Mouse (Mus musculus): ENCODE measurements around the gene Uqcrh.

Uqcrh gene

DNA sequence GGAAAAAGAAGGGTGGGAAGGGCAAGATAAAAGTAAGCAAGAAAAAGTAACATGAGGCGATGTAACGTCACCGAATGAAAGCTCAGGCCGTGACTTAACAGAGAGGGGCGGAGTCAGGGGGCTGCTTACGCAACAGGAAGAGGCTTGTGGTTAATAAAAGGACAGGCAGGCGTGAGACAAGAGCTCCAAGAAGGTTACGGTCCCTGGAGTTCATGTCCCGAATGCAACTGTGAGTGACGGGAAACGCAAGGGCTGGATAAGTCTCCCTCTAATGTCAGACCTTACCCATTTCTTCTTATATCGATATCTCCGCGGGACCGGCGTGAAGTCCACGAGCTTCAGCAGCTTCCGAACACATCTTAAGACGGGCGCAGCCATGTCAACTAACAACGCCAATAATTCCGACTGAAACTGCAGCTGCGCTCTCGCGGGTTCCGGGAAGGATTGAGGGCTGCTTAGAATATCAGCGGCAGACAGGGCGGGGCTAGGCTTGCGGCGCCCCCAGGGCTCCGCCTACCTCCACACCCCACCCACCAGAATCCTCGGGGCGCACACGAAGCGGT, 21.4 kb downstream of the Uqcrh start, which contains the start of gene Nsun4:
Gene Nsun4, minus strand, starts transcription at position 478 of the 563 bp plus-strand sequence.
- DNase-seq: peak; percentile 99

DNA sequence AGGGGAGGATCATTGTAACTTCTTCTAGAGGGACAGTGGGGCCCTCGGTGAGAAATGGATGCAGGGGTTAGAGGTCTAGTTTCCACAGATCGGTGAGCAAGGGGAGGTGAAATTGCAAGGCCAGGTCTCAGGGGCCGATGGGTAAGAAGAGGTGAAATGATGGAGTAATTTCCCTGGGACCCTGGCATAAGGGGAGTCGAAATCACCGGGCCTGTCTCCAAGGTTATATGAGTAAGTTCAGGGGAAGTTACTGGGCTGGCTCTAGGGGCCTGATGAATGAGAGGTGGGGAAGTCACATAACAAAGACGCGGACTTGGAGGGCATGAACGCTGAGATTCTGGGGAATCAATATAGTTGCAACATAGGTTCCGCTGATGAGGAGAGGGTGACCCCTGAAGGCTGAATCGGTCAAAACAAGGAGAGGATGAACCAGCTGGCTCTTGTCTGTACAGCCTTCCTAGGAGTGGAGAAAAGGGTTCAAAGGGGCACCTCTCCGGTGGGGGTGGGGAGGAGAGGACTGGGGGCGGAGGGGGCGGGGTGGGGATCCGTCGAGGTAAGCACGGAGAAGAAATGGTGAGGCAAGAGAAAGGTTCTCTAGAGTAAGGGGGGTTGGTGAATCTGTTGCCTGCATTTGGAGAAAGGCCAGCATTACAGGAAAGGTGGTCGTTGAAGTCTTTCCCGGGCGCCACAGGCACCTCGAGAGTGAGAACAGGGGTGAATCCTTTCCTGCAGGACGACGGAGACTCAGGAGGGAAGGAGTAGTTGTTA, 22.2 kb downstream of the Uqcrh start:
- peak; percentile 92 for DNase-seq

DNA sequence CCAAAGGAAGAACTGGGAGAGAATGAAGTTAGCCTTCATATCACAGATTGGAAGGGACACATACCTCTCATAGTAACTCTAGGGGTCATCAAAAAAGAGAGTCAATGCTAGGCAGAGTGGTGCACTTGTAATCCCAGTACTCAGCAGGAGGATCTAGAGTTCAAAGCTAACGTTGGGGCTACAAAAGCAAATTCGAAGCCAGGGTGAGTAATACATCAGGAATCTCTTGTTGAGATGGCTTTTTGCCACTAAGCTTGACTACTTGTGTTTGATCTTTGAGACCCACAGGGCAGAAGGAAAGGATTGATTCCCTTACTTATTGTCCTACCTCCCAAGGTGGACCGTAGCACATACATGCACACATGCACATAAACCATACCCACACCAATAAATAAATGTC, 25.7 kb downstream of the Uqcrh start:
- no peak for DNase-seq

DNA sequence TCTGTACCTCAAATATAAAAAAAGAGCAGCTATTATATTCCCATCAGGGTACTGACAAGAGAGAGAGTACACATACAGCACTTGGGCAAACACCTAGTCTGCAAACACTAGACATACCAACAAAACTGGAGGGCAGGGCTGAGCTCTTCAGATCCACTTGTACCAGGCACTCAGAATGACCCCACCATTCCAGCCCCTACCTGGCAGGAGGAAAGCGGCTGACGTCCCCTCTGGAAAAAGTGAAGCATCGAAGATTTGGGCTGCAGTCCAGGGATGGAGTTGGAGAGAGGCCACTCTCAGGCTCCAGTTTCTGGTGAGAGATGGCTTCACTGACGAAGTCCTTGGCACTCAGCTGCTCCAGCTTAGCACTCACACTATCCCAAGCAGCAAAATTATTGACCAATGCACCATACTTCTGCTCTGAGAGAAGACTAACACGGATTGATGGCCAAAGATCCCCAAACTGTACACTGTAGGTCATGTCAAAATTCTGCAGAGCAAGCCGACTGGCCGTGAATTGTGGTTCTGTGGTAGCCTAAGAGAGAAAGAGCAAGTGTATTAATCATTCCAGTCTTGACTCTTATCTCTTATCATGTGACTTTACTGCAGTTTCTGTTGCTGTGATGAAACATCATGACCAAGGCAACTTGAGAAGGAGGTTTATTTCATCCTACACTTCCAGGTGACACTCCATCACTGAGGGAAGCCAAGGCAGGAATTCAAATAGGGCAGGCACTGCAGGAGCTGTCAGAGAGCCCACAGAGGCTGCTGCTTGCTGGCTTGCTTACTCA, 26.5 kb downstream of the Uqcrh start:
- peak; percentile 89 for DNase-seq

DNA sequence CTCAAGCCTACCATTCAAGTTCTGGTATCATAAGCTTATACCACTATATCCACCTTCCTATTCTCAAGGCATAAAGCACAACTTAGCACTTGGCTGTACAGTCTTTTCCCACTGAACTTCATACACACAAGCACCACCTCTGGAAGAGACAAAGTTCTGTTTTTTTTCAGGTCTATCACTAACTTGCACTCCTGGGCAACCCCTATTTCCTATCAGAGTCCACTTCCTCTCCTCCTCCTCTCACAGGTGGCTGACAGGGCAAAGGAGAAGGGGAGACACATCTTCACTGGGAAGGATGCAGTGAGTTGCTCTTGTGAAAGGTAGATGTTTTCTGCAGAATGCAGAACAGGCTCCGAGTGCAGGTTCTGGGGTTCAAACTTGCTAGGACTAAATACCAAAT, 27.2 kb downstream of the Uqcrh start:
- DNase-seq: no peak

DNA sequence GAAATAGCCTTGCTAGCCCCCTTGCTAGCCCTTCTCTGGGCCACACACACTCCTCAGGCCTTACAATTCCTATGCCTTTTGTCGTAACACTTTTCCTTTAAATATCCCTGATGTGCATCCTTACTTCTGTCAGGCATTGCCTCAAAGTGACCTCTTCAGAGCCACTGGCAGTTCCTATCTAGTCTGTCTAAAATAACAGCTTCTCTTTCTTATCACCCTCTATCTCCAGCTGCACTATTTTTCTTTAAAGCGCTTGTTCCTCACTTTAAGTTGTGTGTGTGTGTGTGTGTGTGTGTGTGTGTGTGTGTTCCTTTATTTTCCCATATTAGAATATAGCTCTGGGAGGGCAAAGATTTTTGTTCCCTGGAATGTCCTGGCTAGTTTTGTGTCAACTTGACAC, 28.3 kb downstream of the Uqcrh start:
- no peak for DNase-seq

DNA sequence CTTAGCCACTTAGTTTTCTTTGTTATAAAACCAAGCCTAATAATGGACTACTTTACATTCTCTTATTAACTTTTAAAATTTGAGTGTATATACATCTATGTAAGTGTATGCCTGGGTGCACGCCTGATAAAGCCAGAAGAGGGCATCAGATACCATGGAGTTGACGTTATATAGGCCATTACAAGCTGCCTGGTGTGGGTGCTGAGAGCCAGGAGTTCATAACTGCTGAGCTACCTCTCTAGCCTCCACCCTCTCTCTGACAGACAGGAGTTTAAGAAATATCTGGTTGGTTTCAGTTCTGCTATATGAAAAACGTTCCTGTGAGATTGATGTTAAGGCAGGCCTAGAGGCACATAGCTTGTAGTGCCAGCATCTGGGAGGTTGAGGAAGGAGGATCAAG, 32.7 kb downstream of the Uqcrh start:
- DNase-seq: no peak

DNA sequence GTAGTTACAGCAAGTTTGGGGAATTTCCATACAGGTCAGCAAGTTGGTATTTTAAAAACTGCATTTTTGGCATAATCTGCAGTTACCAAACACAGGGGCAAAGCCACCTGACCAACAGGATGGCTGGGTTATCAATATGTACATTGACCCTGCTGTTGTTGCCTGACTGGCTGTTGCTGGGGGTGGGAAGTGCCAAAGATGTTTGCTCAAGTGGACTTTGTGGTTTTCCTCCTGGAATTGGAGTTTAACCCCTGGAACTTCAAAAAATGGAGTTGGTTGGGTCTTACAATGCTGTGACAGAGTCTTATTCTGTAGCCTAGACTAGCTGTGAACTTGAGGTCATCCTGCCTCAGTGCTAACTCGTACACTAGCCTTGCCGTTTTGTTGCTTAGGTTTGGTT, 34.4 kb downstream of the Uqcrh start:
- DNase-seq: no peak

DNA sequence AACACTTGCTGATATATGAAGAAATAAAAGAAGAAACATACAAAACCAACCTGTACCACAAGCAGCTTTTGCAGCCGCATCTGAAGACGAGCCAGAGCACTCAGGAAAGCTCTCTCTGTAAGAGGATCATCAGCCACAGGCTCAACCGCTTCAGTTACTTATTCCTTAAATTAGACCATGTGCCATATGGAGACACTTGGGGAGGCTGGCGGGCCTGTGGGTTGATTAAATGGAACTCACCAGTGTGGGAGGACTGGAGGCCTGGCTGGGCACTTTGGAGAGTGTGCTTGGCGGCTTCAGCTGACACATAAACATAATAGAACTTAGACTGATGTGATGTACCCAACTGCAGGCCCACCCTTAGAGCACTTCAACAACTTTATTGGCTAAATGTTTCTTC, 41.5 kb downstream of the Uqcrh start:
- no peak for DNase-seq

DNA sequence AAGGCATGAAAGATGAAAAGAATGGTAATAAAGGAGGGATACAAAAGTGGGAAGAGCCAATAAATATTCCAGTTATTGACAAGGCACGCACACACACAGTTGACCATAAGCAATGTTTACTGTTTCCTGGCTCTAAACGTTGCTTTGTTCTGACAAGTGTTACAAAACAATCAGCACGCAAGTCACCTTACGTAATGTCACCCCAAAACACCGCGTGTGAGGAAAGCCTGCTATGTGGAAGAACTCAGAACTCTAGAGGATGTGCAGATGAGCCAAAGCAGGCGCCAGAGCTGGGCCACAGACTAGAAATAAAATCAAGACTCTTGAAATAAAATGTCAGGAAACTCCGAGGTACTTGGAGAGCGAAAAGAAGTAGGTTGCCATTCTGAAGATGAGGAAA, 42.0 kb downstream of the Uqcrh start:
- no peak for DNase-seq

DNA sequence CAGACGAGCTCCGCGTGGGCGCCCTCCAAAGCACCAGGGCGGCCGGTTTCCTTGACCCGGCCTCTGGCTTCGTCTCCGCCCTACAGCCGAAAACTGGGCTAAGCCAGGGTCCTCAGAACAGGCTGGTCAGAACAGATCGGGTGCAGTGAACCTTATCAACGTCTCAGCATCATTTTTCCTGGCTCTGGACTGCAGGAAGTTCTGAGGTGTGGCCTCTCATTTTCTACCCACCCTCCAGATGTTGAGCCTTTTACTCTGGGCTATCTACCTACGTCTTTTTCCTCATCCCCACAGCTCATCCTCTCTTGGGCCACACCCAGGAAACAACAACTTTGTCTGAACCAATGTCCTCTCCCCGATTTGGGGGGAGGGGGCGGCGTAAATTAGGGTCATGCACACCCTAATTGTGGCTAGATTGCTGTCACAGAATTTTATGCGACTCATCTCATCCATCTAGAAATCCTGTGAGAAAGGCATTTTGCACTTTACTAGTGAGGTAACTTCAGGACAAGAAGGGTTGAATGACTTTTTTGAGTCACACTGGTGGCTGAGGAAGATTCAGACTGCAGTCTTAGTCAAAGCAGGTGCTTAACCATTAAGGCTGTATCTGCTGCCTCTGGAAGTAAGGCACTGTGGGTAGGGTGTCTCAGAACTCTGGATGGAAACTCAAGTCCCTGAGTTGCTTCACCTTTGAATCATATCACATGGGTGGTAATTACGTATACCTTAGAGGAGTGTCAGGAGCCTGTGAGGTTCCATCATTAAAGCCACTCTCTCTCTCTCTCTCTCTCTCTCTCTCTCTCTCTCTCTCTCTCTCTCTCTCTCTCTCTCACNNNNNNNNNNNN, 56.7 kb downstream of the Uqcrh start, which contains the start of gene Faah:
Gene Faah, minus strand, starts transcription at position 25 of the 845 bp plus-strand sequence.
- DNase-seq: no peak

DNA sequence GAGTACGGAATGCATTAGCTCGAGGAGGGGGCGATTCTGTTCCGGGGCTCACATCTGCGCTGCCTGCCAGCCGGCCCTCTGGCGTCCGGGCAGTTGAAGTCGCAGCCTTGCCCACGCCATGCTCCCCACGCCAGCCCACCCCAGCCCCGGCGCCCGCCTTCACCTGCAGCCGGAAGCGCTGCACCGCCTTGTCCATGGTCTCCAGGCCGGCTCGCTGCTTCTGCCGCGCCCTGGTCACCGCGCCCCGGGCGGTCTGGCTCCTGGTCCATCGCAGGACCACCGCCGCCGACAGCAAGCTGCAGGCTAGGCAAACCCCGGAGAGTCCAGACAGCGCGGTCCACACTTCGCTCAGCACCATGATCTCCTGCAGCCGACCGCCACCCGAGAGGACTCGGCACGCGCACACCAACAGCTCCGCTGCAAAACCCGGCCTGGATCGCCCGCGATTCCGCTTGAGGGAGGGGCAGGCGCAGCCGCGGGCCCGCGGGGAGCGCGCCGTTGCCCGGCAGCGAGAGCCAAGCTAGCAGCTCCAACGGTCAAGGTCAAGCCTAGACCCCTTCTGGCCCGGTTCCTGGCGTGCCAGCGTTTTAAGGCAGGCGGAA, 57.5 kb downstream of the Uqcrh start:
- peak; percentile 94 for DNase-seq

Measured in heart, adult 11 months (tissue).